Mouse (Mus musculus) heart, embryonic 16.5 days (tissue): ENCODE measurements at regions not wholly inside any gene's neighbourhood (a gene's known extent, or its start where the extent isn't known, plus 50 kb on each side); places are given as distances from the start of the nearest gene placed in this dataset.

Experiments used
- ATAC-seq: fragments of 200-750 bp; cut with Nextera tagmentation; replicated peaks from 2 replicates; pipeline ENCODE4 v1.8.0; 2017; ENCODE audit warnings: moderate number of reproducible peaks; ENCODE audit not compliant: insufficient read depth, low FRiP score; ENCODE audit errors: extremely low read depth
- H3K27ac ChIP-seq: fragments of 300-500 bp; sonication (generic); 2 replicates; pipeline ENCODE4 v1.5.1; 2014; ENCODE audit warnings: mild to moderate bottlenecking, low read length, control low read depth, moderate library complexity
- H3K27me3 ChIP-seq: fragments of 300-500 bp; sonication (generic); 2 replicates; pipeline ENCODE4 v1.6.1; 2014; ENCODE audit warnings: low read length, mixed read lengths; ENCODE audit not compliant: control insufficient read depth, insufficient read depth
- H3K36me3 ChIP-seq: fragments of 300-500 bp; sonication (generic); 2 replicates; pipeline ENCODE4 v1.6.1; 2014; ENCODE audit not compliant: control insufficient read depth, insufficient read depth
- H3K4me1 ChIP-seq: fragments of 300-500 bp; sonication (generic); 2 replicates; pipeline ENCODE4 v1.6.1; 2014; ENCODE audit warnings: low read length, mixed read lengths; ENCODE audit not compliant: control insufficient read depth, insufficient read depth
- H3K4me2 ChIP-seq: fragments of 300-500 bp; sonication (generic); 2 replicates; pipeline ENCODE4 v1.6.1; 2014; ENCODE audit warnings: low read depth, mild to moderate bottlenecking, control low read depth, low read length
- H3K4me3 ChIP-seq: fragments of 300-500 bp; sonication (generic); 2 replicates; pipeline ENCODE4 v1.5.1; 2014; ENCODE audit warnings: mild to moderate bottlenecking, control low read depth, low read length
- H3K9ac ChIP-seq: fragments of 300-500 bp; sonication (generic); 2 replicates; pipeline ENCODE4 v1.6.1; 2014; ENCODE audit warnings: low read length, control low read depth
- H3K9me3 ChIP-seq: fragments of 300-500 bp; sonication (generic); replicated peaks from 2 replicates; pipeline ENCODE4 v1.6.1; 2016; ENCODE audit warnings: low read length; ENCODE audit not compliant: control insufficient read depth
- WGBS: fragments of 180-500 bp; shearing (Covaris S2); extraction: QIAGEN DNeasy Blood & Tissue Kit; methylation state at CpG from one replicate; pipeline ENCODE4 v1.1.7; 2014; 5-methylcytosine and 5-hydroxymethylcytosine counted together

DNA sequence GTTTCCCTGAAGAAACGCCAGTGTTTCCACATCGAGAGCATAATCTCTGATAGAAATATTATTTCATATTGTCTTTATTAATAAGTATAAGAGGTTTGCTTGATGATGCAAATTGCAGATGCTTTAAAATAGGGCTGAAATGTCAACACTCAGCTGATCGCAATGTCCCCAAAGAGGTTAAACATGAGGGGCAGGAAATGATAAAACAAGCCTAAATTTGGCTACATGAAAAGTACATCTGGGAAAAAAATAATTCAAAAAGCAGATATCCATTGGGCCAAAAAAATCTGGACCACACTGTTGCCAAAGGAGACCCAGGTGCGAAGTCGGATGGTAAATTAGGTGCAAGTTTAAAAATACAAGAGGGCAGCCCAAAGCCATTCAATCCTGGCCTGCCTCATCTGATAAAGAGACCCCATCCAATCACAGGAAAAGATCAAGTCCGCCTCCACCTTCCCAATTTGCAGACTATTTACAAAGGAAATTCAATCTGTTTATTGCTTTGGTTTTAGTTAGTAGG is 229.2 kb downstream of the Icos start:
- no peaks in the 10 kb centered on the region for H3K9me3 ChIP-seq
- H3K27ac ChIP-seq: no peak overlapping the region
- H3K4me3 ChIP-seq: no peak overlapping the region
- H3K36me3 ChIP-seq: no peaks in the 10 kb centered on the region
- H3K4me1 ChIP-seq: peaks cover 8% of the 10 kb centered on the region; the same call in 1 of the 2 replicates
- no peak overlapping the region for H3K9ac ChIP-seq
- no peaks in the 10 kb centered on the region for H3K27me3 ChIP-seq
- no peak for ATAC-seq
- 70% methylated on average over 6 of the region's 6 CpGs for WGBS
- no peak overlapping the region for H3K4me2 ChIP-seq

DNA sequence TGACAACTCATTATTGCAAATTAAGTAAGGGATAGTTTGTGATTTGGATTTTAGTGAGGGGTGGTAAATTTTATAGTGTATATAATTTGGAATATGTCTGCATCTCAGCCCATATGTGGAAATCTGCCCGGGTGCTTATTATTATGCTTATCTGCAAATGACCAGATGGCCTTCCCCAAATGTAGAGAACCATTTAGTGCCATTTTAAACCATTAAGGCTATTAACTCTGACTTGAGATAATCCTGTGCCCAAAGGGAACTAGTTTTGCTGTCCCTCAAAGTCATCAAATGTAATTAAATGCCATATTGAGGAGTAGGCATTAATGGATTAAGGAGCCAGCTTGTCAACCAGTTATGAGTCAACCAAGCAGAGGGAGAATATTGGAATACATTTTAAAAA is 230.7 kb downstream of the Icos start:
- H3K4me1 ChIP-seq: peaks cover 4% of the 10 kb centered on the region; the same call in 1 of the 2 replicates
- H3K9ac ChIP-seq: no peak overlapping the region
- no peak for ATAC-seq
- H3K4me3 ChIP-seq: no peak overlapping the region
- WGBS: 80% methylated on average over 1 of the region's 1 CpGs
- H3K27me3 ChIP-seq: no peaks in the 10 kb centered on the region
- no peak overlapping the region for H3K4me2 ChIP-seq
- H3K27ac ChIP-seq: no peak overlapping the region
- no peaks in the 10 kb centered on the region for H3K9me3 ChIP-seq
- H3K36me3 ChIP-seq: no peaks in the 10 kb centered on the region

DNA sequence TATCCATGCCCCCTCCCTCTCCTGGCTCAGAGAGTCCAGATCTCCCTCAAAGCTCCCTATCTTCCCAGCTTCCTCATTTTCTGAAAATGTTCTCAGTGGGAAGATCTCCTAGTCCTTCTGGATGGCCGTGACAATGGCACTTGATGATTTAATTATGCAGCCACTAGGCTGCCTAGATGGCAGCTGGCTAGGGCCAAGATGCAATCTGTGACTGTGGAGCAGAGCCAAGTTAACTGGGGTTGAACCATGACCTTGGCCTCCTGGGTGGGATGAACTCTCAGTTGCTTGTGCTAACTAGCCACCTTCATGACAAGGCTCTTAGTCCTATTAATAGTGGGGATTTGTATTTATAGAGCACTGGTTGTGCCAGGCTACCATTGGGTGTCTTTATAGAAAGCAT is 243.4 kb downstream of the Icos start:
- Histone ChIP-seq H3K4me2 (no peak overlapping the region), H3K9me3 (no peaks in the 10 kb centered on the region), H3K36me3 (no peaks in the 10 kb centered on the region), H3K9ac (no peak overlapping the region), H3K27me3 (no peaks in the 10 kb centered on the region), H3K4me3 (no peak overlapping the region), H3K4me1 (peaks cover 8% of the 10 kb centered on the region), H3K27ac (peak overlapping the region; percentile 55)
- WGBS: 31% methylated on average over 1 of the region's 1 CpGs
- ATAC-seq: 0 out of 2 replicates have a peak, but pooled peaks have one; percentile 41

DNA sequence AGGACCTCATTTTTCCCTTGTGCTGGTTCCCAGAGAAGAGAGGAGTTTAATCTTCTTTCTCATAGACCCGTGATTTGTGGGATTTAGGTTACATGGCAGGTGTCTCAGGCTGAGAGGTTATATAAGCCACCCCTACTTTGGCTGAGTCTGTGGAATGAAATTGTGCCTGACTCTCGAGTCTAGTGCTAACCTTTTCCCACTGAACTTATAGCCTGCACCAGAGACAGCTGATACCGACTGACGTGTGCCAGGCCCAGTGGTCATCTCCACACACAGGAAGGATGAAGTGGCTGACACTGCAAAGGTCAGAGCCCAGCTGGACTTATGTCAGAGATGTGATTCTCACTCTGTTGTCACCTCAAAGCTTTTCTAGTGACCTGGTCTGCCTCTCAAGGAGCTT is 251.2 kb downstream of the Icos start:
- 41% methylated on average over 4 of the region's 4 CpGs for WGBS

DNA sequence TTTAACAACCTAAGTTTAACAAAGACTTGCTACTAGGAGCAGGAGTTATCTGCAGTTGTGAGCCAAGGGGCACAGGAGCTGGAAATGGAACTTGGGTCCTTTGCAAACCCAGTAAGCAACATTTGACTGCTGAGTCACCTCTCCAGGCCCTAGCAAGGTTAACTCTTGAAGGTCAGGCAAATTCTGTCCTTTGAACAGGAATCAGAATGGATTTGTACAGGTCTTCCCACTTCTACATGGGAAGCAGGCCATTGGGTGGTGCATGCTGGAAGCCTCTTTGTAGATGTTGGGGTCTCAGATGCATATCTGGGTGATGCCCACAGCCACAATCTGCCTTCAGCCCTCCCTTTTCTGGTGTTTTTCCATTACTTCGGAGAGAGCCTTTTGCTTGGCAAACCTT is 255.3 kb downstream of the Icos start:
- no peaks in the 10 kb centered on the region for H3K9me3 ChIP-seq
- no peak overlapping the region for H3K27ac ChIP-seq
- H3K4me2 ChIP-seq: no peak overlapping the region
- no peak overlapping the region for H3K4me3 ChIP-seq
- no peak overlapping the region for H3K9ac ChIP-seq
- H3K27me3 ChIP-seq: no peaks in the 10 kb centered on the region
- no peak for ATAC-seq
- 50% methylated on average over 1 of the region's 1 CpGs for WGBS
- H3K36me3 ChIP-seq: no peaks in the 10 kb centered on the region
- H3K4me1 ChIP-seq: peaks cover 7% of the 10 kb centered on the region

More for the DNA sequence above, 251.2 kb downstream of the Icos start:
- no peak overlapping the region for H3K4me3 ChIP-seq
- no peak for ATAC-seq
- no peaks in the 10 kb centered on the region for H3K9me3 ChIP-seq
- H3K9ac ChIP-seq: no peak overlapping the region
- no peaks in the 10 kb centered on the region for H3K27me3 ChIP-seq
- H3K4me1 ChIP-seq: peaks cover 3% of the 10 kb centered on the region
- no peak overlapping the region for H3K4me2 ChIP-seq
- H3K36me3 ChIP-seq: no peaks in the 10 kb centered on the region
- H3K27ac ChIP-seq: no peak overlapping the region

DNA sequence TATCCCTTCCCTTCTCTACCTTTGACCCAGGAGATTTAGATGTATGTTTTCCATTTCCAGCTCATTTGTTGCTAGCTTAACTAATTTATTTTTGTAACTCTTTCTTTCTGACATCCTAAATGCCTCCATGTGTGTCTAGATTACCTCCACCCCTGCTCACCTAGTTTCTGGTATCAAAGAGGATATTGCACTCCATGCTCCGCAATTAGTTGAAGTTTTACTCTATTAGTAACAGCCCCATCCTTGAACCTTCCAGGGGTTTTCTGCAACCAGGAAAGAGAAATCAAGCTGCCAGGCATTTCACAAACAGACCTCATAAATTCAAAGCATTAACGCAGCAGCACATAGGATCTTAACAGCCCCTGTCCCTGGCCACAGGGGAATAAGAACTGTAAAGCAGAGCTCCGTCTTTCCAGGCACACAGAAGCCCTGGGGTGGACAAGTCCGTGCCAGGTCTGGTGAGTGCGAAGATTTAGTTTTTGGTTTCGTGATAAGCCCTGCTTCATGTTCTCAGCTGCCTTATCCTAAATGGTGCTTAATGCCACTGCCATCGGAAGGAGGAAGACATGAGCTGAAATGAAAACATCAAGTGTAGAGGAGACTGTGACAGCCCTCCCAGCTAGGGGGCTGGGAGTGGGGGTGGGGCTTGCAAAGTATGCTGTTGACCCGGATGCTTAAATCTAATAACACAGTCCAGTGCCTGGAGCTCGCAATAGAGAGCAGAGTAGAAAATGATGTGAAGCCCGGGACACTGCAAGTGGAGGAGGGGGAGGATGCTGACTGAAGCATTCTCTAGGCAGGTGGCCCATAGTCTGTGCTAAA is 256.0 kb downstream of the Icos start:
- no peaks in the 10 kb centered on the region for H3K36me3 ChIP-seq
- H3K9ac ChIP-seq: 0 out of 2 replicates have a peak overlapping the region, but pooled peaks have one; percentile 26
- 18% methylated on average over 10 of the region's 10 CpGs for WGBS
- H3K4me1 ChIP-seq: peaks cover 7% of the 10 kb centered on the region
- no peaks in the 10 kb centered on the region for H3K27me3 ChIP-seq
- peak overlapping the region; percentile 51 for H3K4me2 ChIP-seq
- H3K27ac ChIP-seq: no peak overlapping the region
- H3K9me3 ChIP-seq: no peaks in the 10 kb centered on the region
- peak overlapping the region; percentile 29 for H3K4me3 ChIP-seq
- ATAC-seq: no peak; the same call in 1 of the 2 replicates

DNA sequence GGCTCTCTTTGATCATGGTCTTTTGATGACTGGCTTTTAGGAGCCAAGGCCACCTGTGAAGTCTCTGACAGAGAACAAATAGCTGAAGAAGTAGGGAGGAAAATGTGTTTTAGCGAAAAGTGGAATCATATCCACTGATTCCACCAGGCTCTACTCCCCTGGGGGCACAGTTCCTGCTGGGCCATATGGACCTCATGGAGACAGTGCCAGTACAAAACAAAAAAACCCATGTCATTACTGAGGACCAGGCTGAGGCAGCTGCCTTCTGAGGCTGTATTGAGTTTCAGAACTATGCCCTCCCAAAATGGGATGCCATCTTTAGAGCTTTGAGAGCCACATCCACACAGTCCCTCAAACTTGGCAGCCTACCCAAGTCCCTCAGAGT is 256.6 kb downstream of the Icos start:
- Histone ChIP-seq H3K4me1 (peaks cover 7% of the 10 kb centered on the region), H3K9ac (no peak overlapping the region), H3K4me2 (peak overlapping the region; percentile 51), H3K27me3 (no peaks in the 10 kb centered on the region), H3K9me3 (no peaks in the 10 kb centered on the region), H3K4me3 (peak overlapping the region; percentile 29; the same call in 1 of the 2 replicates), H3K36me3 (no peaks in the 10 kb centered on the region), H3K27ac (no peak overlapping the region)
- WGBS: 24% methylated on average over 1 of the region's 1 CpGs
- no peak for ATAC-seq

DNA sequence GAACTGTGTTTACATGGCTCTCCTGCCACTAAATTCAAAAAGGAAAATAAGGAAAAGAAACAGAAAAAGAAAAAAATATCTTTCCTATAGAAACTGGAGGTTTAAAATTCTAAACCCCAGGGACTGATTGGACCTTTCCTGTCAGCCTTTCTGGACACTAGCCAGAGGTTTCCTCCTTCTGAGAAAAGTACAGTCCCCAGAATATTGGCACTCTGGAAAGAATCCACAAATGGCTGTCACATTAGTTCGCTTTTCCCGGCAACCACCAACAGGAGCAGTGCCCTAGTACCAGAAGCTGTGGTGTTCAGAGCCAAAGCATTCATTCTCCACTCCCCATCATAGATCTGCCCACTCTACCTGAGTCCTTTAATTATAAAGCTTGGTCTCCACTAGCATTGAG is 258.8 kb downstream of the Icos start:
- H3K4me3 ChIP-seq: no peak overlapping the region
- WGBS: 70% methylated on average over 2 of the region's 2 CpGs
- H3K36me3 ChIP-seq: no peaks in the 10 kb centered on the region
- H3K4me1 ChIP-seq: peaks cover 7% of the 10 kb centered on the region
- H3K9ac ChIP-seq: no peak overlapping the region
- H3K27ac ChIP-seq: no peak overlapping the region
- ATAC-seq: no peak
- H3K9me3 ChIP-seq: no peaks in the 10 kb centered on the region
- H3K4me2 ChIP-seq: no peak overlapping the region
- H3K27me3 ChIP-seq: no peaks in the 10 kb centered on the region

DNA sequence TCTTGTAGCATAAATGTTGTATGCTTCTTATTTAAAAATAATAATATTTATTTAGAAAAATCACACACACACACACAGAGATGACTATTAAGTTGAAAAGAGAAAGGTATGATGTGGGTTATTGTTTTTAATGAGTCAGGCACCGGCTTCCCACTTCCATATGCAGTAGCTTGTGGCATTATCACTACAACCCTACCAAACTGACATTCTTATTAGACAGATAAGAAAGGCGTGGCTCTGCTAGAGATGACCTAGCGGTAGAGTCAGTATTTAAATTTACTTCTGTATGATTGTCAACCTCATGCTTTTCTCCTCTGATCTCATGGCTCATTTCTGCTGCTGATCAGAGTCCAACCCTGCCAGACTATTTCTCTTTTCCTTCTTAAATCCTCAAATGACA is 260.9 kb downstream of the Icos start:
- Histone ChIP-seq H3K9me3 (no peaks in the 10 kb centered on the region), H3K36me3 (no peaks in the 10 kb centered on the region), H3K4me2 (no peak overlapping the region), H3K27ac (no peak overlapping the region), H3K4me3 (no peak overlapping the region), H3K9ac (no peak overlapping the region), H3K27me3 (no peaks in the 10 kb centered on the region), H3K4me1 (peaks cover 7% of the 10 kb centered on the region)
- no peak for ATAC-seq
- 69% methylated on average over 3 of the region's 3 CpGs for WGBS
